ENCODE assay signal across 19 mouse cellular contexts in genomic region chr13:49684266-49684665, GRCm38 (mm10). TPM values are rescaled to one million over a fixed set of nuclear protein-coding genes. Genes with fewer than 3 reads are reported as not detected.
DNase-seq lines count a peak whose midpoint lies in the region; ATAC-seq and TF ChIP-seq lines count a peak whose summit lies in the region.
"Had no signal": no experiment of that assay in that cellular context is flagged by ENCODE, and none has a peak within 500 bp of the region (broad histone marks: within the 10 kb centered on the region; RNA-seq: fewer than 3 reads in every experiment).

No protein-coding gene starts in this region.

- peaks cover 2% of the 10 kb centered on the region for H3K4me1 ChIP-seq in ES-Bruce4 (ENCODE audit: control insufficient read depth, insufficient read depth, low read length)

- no peak for ATAC-seq in megakaryocyte progenitor cell, adult 5-6 weeks (replicated peaks; ENCODE audit: poor library complexity)

- H3K27me3 ChIP-seq in ES-Bruce4 (ENCODE audit: control insufficient read depth, insufficient read depth, low read length, poor library complexity, severe bottlenecking) (no peaks in the 10 kb centered on the region), myocyte (ENCODE audit: control insufficient read depth, insufficient read depth, insufficient read length) (no peaks in the 10 kb centered on the region)
- H3K27me3 ChIP-seq: embryonic facial prominence, embryonic 12.5 days; forebrain, embryonic 12.5 days; heart, embryonic 12.5 days; limb, embryonic 15.5 days had no signal

- H3K4me3 ChIP-seq in layer of hippocampus, adult 2 months: no peak overlapping the region
- H3K4me3 ChIP-seq in ES-Bruce4 (ENCODE audit: low read depth, low read length): peak overlapping the region; percentile 43; the same call in 1 of the 2 replicates
- H3K4me3 ChIP-seq in myocyte: peak overlapping the region; percentile 100
- H3K4me3 ChIP-seq: embryonic facial prominence, embryonic 12.5 days; heart, embryonic 12.5 days; limb, embryonic 15.5 days had no signal

- TF ChIP-seq EP300 in ES-Bruce4 (IDR thresholded peaks at IDR 0.05; ENCODE audit: insufficient read depth, low read depth, low read length): no peak

- peak overlapping the region; percentile 43 for H3K4me2 ChIP-seq in myocyte (ENCODE audit: low read depth)
- H3K4me2 ChIP-seq: embryonic facial prominence, embryonic 12.5 days; heart, embryonic 12.5 days; limb, embryonic 15.5 days had no signal

- no peak for DNase-seq in layer of hippocampus, adult 2 months (ENCODE audit: low spot score in 2 of 2)
- no peak for DNase-seq in layer of hippocampus, adult 8-10 months (ENCODE audit: low spot score in 2 of 2)
- DNase-seq in ZHBTc4 (ENCODE audit: low read depth, low spot score): peak; percentile 58
- no peak for DNase-seq in cerebellum, adult 11 months
- DNase-seq: adrenal gland, adult 2 months; cerebellum, postnatal 14 days; gastrocnemius, postnatal 10 days; kidney, adult 18-20 months; kidney, postnatal 36 days; lung, postnatal 36 days; right cerebral cortex, postnatal 25 days; thymus, adult 18-20 months had no signal

- H3K9ac ChIP-seq in ES-Bruce4 (ENCODE audit: low read depth, poor library complexity, severe bottlenecking): peak overlapping the region; percentile 87
- H3K9ac ChIP-seq: embryonic facial prominence, embryonic 12.5 days; forebrain, embryonic 12.5 days; heart, embryonic 12.5 days; limb, embryonic 15.5 days had no signal

- peaks cover 71% of the 10 kb centered on the region for H3K79me2 ChIP-seq in myocyte (ENCODE audit: control insufficient read depth, insufficient read depth)

- no peaks in the 10 kb centered on the region for H3K9me3 ChIP-seq in ES-Bruce4 (replicated peaks; ENCODE audit: control insufficient read depth, insufficient read depth, low read length, poor library complexity, severe bottlenecking)
- H3K9me3 ChIP-seq: embryonic facial prominence, embryonic 12.5 days; forebrain, embryonic 12.5 days; heart, embryonic 12.5 days; limb, embryonic 15.5 days had no signal

- H3K27ac ChIP-seq in layer of hippocampus, adult 2 months: peak overlapping the region; percentile 61; the same call in 1 of the 2 replicates
- H3K27ac ChIP-seq in ES-Bruce4 (ENCODE audit: insufficient read depth, low read length): peak overlapping the region; percentile 75
- H3K27ac ChIP-seq: embryonic facial prominence, embryonic 12.5 days; forebrain, embryonic 12.5 days; limb, embryonic 15.5 days had no signal

- TF ChIP-seq POLR2A in ES-Bruce4 (IDR thresholded peaks at IDR 0.05; ENCODE audit: insufficient read depth, low read length): no peak
- no peak for TF ChIP-seq POLR2A in myocyte (IDR thresholded peaks at IDR 0.05; ENCODE audit: insufficient read length, low read depth)

- H3ac ChIP-seq in myocyte (ENCODE audit: control insufficient read depth, insufficient read length): no peak overlapping the region

- TF ChIP-seq CTCF in layer of hippocampus, adult 2 months (conservative IDR thresholded peaks at IDR 0.05): no peak
- TF ChIP-seq CTCF in ES-Bruce4 (IDR thresholded peaks at IDR 0.05; ENCODE audit: low read depth, low read length): no peak

- H3K36me3 ChIP-seq in ES-Bruce4 (ENCODE audit: control insufficient read depth, insufficient read depth, low read length, poor library complexity, severe bottlenecking): peaks cover 22% of the 10 kb centered on the region
- H3K36me3 ChIP-seq in myocyte (ENCODE audit: control insufficient read depth, insufficient read depth): peaks cover 24% of the 10 kb centered on the region

TF ChIP-seq in myocyte, 11 proteins besides CTCF, POLR2A, EP300 and RAD21:
- TF ChIP-seq CEBPB (IDR thresholded peaks at IDR 0.05; ENCODE audit: insufficient read depth, poor library complexity, severe bottlenecking) (no peak), MYOD1 (IDR thresholded peaks at IDR 0.05; ENCODE audit: control insufficient read depth in 1 of 3, insufficient read length in 2 of 3, low read depth in 2 of 3) (no peak), TCF12 (IDR thresholded peaks at IDR 0.05; ENCODE audit: insufficient read depth, poor library complexity, severe bottlenecking) (no peak), SRF (IDR thresholded peaks at IDR 0.05; ENCODE audit: control insufficient read depth, insufficient read length, low read depth) (no peak), TCF3 (IDR thresholded peaks at IDR 0.05; ENCODE audit: insufficient read length, low read depth) (no peak), MAX (IDR thresholded peaks at IDR 0.05; ENCODE audit: low read depth) (no peak), POLR2AphosphoS2 (IDR thresholded peaks at IDR 0.05; ENCODE audit: insufficient read length, low read depth) (no peak), E2F4 (IDR thresholded peaks at IDR 0.05; ENCODE audit: insufficient read depth) (no peak), REST (IDR thresholded peaks at IDR 0.05; ENCODE audit: insufficient read depth, insufficient read length) (no peak)

RNA-seq across cellular contexts. Expression of gene Iars, which starts 2.4 kb away (rescaled TPM):
- 10 to 100 TPM; 60.1 to 66.9 TPM for total RNA-seq in layer of hippocampus, adult 2 months (2021)
- total RNA-seq in layer of hippocampus, adult 8-10 months (2022): 10 to 100 TPM; 61.8 to 90.7 (median 70.2) TPM
- 263 and 268 TPM in 2 replicates for polyA plus RNA-seq in ES-Bruce4 (2011; ENCODE audit: insufficient read depth, insufficient read length, low read depth, missing spikeins)
- polyA plus RNA-seq in myocyte (2012; fragmentation: generic; extraction: Trizol): 128 TPM
- total RNA-seq in megakaryocyte progenitor cell, adult 5-6 weeks (2015): 81.6 and 83.7 TPM in 2 replicates
- 73.1 and 77.1 TPM in 2 replicates for total RNA-seq in megakaryocyte progenitor cell, adult 5-6 weeks (2017)

RNA-seq across cellular contexts. Expression of gene Nol8, which starts 31.4 kb away (rescaled TPM):
- 10 to 100 TPM; 28.4 to 28.5 TPM for total RNA-seq in layer of hippocampus, adult 2 months (2021)
- 10 to 100 TPM; 22.9 to 32.5 (median 27.7) TPM for total RNA-seq in layer of hippocampus, adult 8-10 months (2022)
- polyA plus RNA-seq in ES-Bruce4 (2011; ENCODE audit: insufficient read depth, insufficient read length, low read depth, missing spikeins): 52.0 and 58.4 TPM in 2 replicates
- polyA plus RNA-seq in myocyte (2012; fragmentation: generic; extraction: Trizol): 3.0 TPM
- 52.3 and 61.5 TPM in 2 replicates for total RNA-seq in megakaryocyte progenitor cell, adult 5-6 weeks (2015)
- 39.9 and 60.8 TPM in 2 replicates for total RNA-seq in megakaryocyte progenitor cell, adult 5-6 weeks (2017)

RNA-seq across cellular contexts. Expression of gene Cenpp, which starts 31.7 kb away (rescaled TPM):
- total RNA-seq in layer of hippocampus, adult 2 months (2021): 1 to 10 TPM; 1.7 TPM
- 1 to 10 TPM; 1.6 to 2.2 (median 2.0) TPM for total RNA-seq in layer of hippocampus, adult 8-10 months (2022)
- polyA plus RNA-seq in ES-Bruce4 (2011; ENCODE audit: insufficient read depth, insufficient read length, low read depth, missing spikeins): 25.6 and 27.2 TPM in 2 replicates
- 6.3 TPM for polyA plus RNA-seq in myocyte (2012; fragmentation: generic; extraction: Trizol)
- 37.1 and 38.1 TPM in 2 replicates for total RNA-seq in megakaryocyte progenitor cell, adult 5-6 weeks (2015)
- total RNA-seq in megakaryocyte progenitor cell, adult 5-6 weeks (2017): 47.6 and 53.9 TPM in 2 replicates

Comparison
In these comparisons a context has a peak if more than half of its experiments do, and no peak if none do; other contexts are left out.
1. RNA of gene Cenpp, which starts 31.7 kb away (total RNA-seq): 37.1 to 53.9 TPM in megakaryocyte progenitor cell, adult 5-6 weeks; 1.6 to 2.2 TPM in layer of hippocampus, adult 8-10 months and 1.7 TPM in layer of hippocampus, adult 2 months; every median in the first group is over 10 times any median in the second.